Mouse (Mus musculus): ENCODE results near the gene Vps26c.

GRCm38 (mm10) chr16:94527546-94527945 lies 916 bp upstream of the Vps26c start:
- TF ChIP-seq CTCF (IDR thresholded peaks at IDR 0.05; ENCODE audit: borderline replicate concordance, extremely low read depth, insufficient read depth, insufficient read length), result no peak
- no peak for TF ChIP-seq POLR2A (IDR thresholded peaks at IDR 0.05; ENCODE audit: borderline replicate concordance, extremely low read depth, insufficient read depth, insufficient read length, poor library complexity, severe bottlenecking)
